Mouse (Mus musculus): Measurements from ENCODE around the gene Ube2n. TPM values are rescaled to one million over a fixed set of nuclear protein-coding genes. Genes with fewer than 3 reads are reported as not detected.

The Ube2n gene
- polyA plus RNA-seq, 1 experiment from 2014 or later: 439 TPM

- H3K27ac ChIP-seq: peak within 1 kb of the TSS; percentile 92
- H3K27me3 ChIP-seq: no peaks in the 10 kb centered on the region
- peak; percentile 93 for ATAC-seq (ENCODE audit: low FRiP score)
- H3K36me3 ChIP-seq (replicated peaks): no peaks in the 10 kb centered on the region
- peak within 1 kb of the TSS; percentile 81 for H3K4me2 ChIP-seq
- peak within 1 kb of the TSS; percentile 99 for H3K9ac ChIP-seq
- H3K9me3 ChIP-seq: no peaks in the 10 kb centered on the region
- H3K4me3 ChIP-seq (replicated peaks): peak within 1 kb of the TSS; percentile 93
- WGBS: 2% methylated on average over 61 of the region's 97 CpGs
- H3K4me1 ChIP-seq: peaks cover 33% of the 10 kb centered on the region
Observed at GRCm38 (mm10) chr10:95563851-95564845, 49.2 kb downstream of the Ube2n start, which contains the start of gene Nudt4. Gene Nudt4 (minus strand): TSS chr10:95564146.

GRCm38 (mm10) chr10:95565156-95565854 lies 50.4 kb downstream of the Ube2n start:
- WGBS: 25% methylated on average over 14 of the region's 14 CpGs
- Histone ChIP-seq H3K4me2 (no peak overlapping the region), H3K9me3 (no peaks in the 10 kb centered on the region), H3K27me3 (no peaks in the 10 kb centered on the region), H3K36me3 (replicated peaks) (no peaks in the 10 kb centered on the region), H3K9ac (no peak overlapping the region), H3K4me3 (replicated peaks) (no peak overlapping the region), H3K27ac (no peak overlapping the region), H3K4me1 (peaks cover 31% of the 10 kb centered on the region)
- ATAC-seq (ENCODE audit: low FRiP score): no peak

GRCm38 (mm10) chr10:95566786-95567185 lies 51.8 kb downstream of the Ube2n start:
- H3K27me3 ChIP-seq: no peaks in the 10 kb centered on the region

GRCm38 (mm10) chr10:95567550-95567949 lies 52.6 kb downstream of the Ube2n start:
- H3K4me2 ChIP-seq: no peak overlapping the region

More at GRCm38 (mm10) chr10:95566786-95567185, 51.8 kb downstream of the Ube2n start:
- Histone ChIP-seq H3K36me3 (replicated peaks) (no peaks in the 10 kb centered on the region), H3K4me3 (replicated peaks) (no peak overlapping the region), H3K27ac (no peak overlapping the region), H3K4me2 (no peak overlapping the region), H3K4me1 (peaks cover 18% of the 10 kb centered on the region), H3K9me3 (no peaks in the 10 kb centered on the region), H3K9ac (no peak overlapping the region)
- WGBS: 85% methylated on average over 3 of the region's 3 CpGs
- ATAC-seq (ENCODE audit: low FRiP score): no peak

GRCm38 (mm10) chr10:95568016-95568415 lies 53.1 kb downstream of the Ube2n start:
- Histone ChIP-seq H3K4me1 (peaks cover 10% of the 10 kb centered on the region; the same call in 1 of the 2 replicates), H3K27ac (no peak overlapping the region), H3K4me2 (no peak overlapping the region), H3K9ac (no peak overlapping the region), H3K9me3 (no peaks in the 10 kb centered on the region), H3K27me3 (no peaks in the 10 kb centered on the region), H3K4me3 (replicated peaks) (no peak overlapping the region), H3K36me3 (replicated peaks) (no peaks in the 10 kb centered on the region)
- ATAC-seq (ENCODE audit: low FRiP score): no peak
- 81% methylated on average over 6 of the region's 6 CpGs for WGBS

More at GRCm38 (mm10) chr10:95567550-95567949, 52.6 kb downstream of the Ube2n start:
- Histone ChIP-seq H3K27ac (no peak overlapping the region), H3K4me1 (peaks cover 10% of the 10 kb centered on the region), H3K27me3 (no peaks in the 10 kb centered on the region), H3K9me3 (no peaks in the 10 kb centered on the region), H3K4me3 (replicated peaks) (no peak overlapping the region), H3K9ac (no peak overlapping the region), H3K36me3 (replicated peaks) (no peaks in the 10 kb centered on the region)
- no peak for ATAC-seq (ENCODE audit: low FRiP score)
- 65% methylated on average over 5 of the region's 5 CpGs for WGBS

- Histone ChIP-seq H3K27me3 (no peaks in the 10 kb centered on the region), H3K27ac (no peak overlapping the region), H3K36me3 (replicated peaks) (no peaks in the 10 kb centered on the region), H3K4me2 (no peak overlapping the region), H3K9me3 (no peaks in the 10 kb centered on the region), H3K4me1 (peaks cover 9% of the 10 kb centered on the region; the same call in 1 of the 2 replicates), H3K9ac (no peak overlapping the region), H3K4me3 (replicated peaks) (no peak overlapping the region)
- ATAC-seq (ENCODE audit: low FRiP score): no peak
- 70% methylated on average over 2 of the region's 2 CpGs for WGBS
Observed at GRCm38 (mm10) chr10:95569441-95569840, 54.5 kb downstream of the Ube2n start.

- no peak for ATAC-seq (ENCODE audit: low FRiP score)
- Histone ChIP-seq H3K27ac (no peak overlapping the region), H3K4me1 (peaks cover 15% of the 10 kb centered on the region), H3K36me3 (replicated peaks) (no peaks in the 10 kb centered on the region), H3K4me2 (no peak overlapping the region), H3K9ac (no peak overlapping the region), H3K27me3 (no peaks in the 10 kb centered on the region), H3K4me3 (replicated peaks) (no peak overlapping the region), H3K9me3 (no peaks in the 10 kb centered on the region)
- 78% methylated on average over 4 of the region's 4 CpGs for WGBS
Observed at GRCm38 (mm10) chr10:95574994-95575393, 60.0 kb downstream of the Ube2n start.

- Histone ChIP-seq H3K27me3 (no peaks in the 10 kb centered on the region), H3K4me3 (replicated peaks) (no peak overlapping the region), H3K27ac (no peak overlapping the region), H3K4me1 (peaks cover 15% of the 10 kb centered on the region), H3K4me2 (no peak overlapping the region), H3K9ac (no peak overlapping the region), H3K36me3 (replicated peaks) (no peaks in the 10 kb centered on the region), H3K9me3 (no peaks in the 10 kb centered on the region)
- WGBS: 72% methylated on average over 10 of the region's 10 CpGs
- ATAC-seq (ENCODE audit: low FRiP score): no peak
Observed at GRCm38 (mm10) chr10:95575839-95576380, 61.0 kb downstream of the Ube2n start.

- Histone ChIP-seq H3K9ac (no peak overlapping the region), H3K27ac (no peak overlapping the region), H3K36me3 (replicated peaks) (no peaks in the 10 kb centered on the region), H3K4me3 (replicated peaks) (no peak overlapping the region), H3K4me2 (no peak overlapping the region), H3K4me1 (peaks cover 15% of the 10 kb centered on the region), H3K9me3 (no peaks in the 10 kb centered on the region), H3K27me3 (no peaks in the 10 kb centered on the region)
- WGBS: 50% methylated on average over 14 of the region's 14 CpGs
- ATAC-seq (ENCODE audit: low FRiP score): no peak
Observed at GRCm38 (mm10) chr10:95576876-95577566, 62.1 kb downstream of the Ube2n start.

GRCm38 (mm10) chr10:95577567-95577950 lies 62.6 kb downstream of the Ube2n start:
- WGBS: 34% methylated on average over 4 of the region's 4 CpGs
- Histone ChIP-seq H3K36me3 (replicated peaks) (no peaks in the 10 kb centered on the region), H3K9ac (no peak overlapping the region), H3K4me1 (peaks cover 15% of the 10 kb centered on the region), H3K27me3 (no peaks in the 10 kb centered on the region; the same call in 1 of the 2 replicates), H3K27ac (no peak overlapping the region), H3K4me3 (replicated peaks) (no peak overlapping the region), H3K4me2 (no peak overlapping the region), H3K9me3 (no peaks in the 10 kb centered on the region)
- ATAC-seq (ENCODE audit: low FRiP score): peak; percentile 36; the same call in 1 of the 2 replicates

- no peak overlapping the region for H3K4me2 ChIP-seq
- H3K36me3 ChIP-seq (replicated peaks): no peaks in the 10 kb centered on the region
- no peak overlapping the region for H3K27ac ChIP-seq
- WGBS: 88% methylated on average over 6 of the region's 6 CpGs
- no peak overlapping the region for H3K4me3 ChIP-seq (replicated peaks)
- H3K9me3 ChIP-seq: no peaks in the 10 kb centered on the region
- no peaks in the 10 kb centered on the region for H3K4me1 ChIP-seq
- H3K27me3 ChIP-seq: no peaks in the 10 kb centered on the region; the same call in 1 of the 2 replicates
- no peak overlapping the region for H3K9ac ChIP-seq
- no peak for ATAC-seq (ENCODE audit: low FRiP score)
Observed at GRCm38 (mm10) chr10:95585554-95585953, 70.6 kb downstream of the Ube2n start.

All from forebrain, embryonic 12.5 days (tissue).